Mouse (Mus musculus) frontal cortex, postnatal 36 days (tissue): ENCODE results near the gene Fcer1g.
A peak's percentile ranks its signal among the peaks of the same experiment; 100 is the strongest.

Experiments
- DNase-seq, 2 experiments: peaks; one replicate each; pipeline ENCODE4 v3.0.0; 2022; ENCODE audit warnings: low spot score in 2 of 2

The Fcer1g gene

DNA sequence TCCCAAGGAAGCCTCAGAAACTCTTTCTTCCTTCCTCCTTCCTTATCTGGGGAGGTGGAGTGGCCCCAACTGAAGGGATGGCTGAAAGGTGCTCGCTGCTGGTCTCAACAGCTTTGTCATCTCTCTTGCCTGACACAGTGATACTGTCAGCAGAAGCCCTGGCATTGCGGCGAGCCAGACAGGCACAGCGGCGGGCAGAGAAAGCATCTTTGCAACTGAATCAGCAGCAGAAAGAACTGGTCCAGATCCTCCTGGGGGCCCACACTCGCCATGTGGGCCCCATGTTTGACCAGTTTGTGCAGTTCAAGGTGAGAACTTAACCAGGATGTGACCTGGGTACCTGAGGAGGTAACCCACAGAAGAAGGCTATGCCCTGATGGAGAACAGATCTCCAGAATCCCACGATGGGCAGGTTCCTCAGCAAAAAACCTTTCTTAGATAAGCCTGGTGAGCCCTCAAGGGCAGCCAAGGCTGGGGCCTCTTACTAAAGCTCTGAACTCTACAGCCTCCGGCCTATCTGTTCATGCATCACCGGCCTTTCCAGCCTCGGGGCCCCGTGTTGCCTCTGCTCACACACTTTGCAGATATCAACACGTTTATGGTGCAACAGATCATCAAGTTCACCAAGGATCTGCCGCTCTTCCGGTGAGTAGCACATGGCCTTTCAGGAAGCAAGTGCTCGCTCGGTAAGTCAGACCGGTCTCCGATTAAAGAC lies 17.8 kb downstream of the Fcer1g start:
- no peak for DNase-seq

DNA sequence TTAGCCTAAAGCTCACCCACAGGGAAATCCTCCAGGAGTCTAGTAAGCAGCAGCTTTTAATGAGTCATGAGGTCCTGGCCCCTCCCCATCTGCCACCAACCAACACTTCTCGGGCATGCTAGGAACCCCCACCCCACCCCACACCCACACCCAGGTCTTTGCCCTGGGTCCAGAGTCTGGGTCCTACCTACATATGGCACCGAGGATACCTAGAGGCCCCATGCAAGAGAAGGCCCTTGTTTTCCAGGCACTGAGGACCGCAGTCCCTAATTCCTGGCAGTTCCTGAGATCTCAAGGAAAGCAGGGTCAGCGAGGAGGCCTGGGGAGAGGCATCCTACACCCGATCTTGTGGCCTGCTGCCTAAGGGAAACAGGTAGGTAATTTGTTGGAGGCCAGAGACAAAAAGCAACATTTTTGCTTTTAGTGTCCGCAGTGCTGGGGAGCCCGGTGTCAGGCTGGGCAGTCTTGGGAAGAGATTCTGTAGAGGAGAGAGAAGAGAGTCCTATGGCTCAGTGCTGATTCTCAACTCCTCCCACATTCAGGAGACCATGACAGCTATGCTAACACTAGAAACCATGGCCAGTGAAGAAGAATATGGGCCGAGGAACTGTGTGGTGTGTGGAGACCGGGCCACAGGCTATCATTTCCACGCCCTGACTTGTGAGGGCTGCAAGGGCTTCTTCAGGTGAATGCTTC lies 20.2 kb downstream of the Fcer1g start, which contains the start of gene Nr1i3:
Nr1i3 (plus strand) TSS at position 170 of the 696 bp plus-strand sequence.
- no peak for DNase-seq

DNA sequence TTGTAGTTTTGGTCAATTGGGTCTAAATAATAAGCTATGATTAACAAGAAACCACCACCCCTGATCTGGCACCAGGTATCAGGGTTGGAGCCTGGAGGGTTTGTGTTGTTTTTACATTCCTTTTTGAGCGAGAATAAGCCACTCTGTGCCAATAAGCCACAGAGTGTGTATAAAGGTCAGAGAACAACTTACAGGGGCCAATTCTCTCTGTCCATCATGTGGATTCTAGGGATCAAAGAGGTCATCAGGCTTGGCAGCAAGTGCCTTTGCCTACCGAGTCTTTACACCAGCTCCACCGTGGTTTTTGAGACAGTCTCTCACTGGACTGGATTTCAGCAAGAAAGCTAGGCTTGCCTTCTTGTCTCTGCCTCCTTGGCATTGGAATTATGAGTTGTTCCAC lies 21.3 kb downstream of the Fcer1g start:
- no peak for DNase-seq

DNA sequence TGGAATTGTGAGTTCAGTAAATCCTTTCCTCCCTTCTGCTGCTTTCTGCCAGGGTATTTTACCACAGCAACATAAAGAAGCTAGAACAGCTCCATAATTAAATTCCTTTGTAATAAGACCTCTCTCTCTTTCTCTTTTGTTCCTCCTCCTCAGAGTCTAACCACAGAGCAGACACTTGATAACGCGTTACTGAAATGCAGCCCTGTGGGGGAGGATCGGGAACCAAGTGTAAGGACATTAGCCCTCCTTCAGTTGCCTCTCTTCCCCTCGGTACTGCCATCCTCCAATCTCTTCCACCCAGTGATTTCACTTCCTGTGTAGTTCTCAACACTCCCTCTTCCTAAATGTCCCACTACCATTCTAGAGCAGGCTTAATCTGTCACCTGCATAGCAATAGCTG lies 24.8 kb downstream of the Fcer1g start:
- no peak for DNase-seq

DNA sequence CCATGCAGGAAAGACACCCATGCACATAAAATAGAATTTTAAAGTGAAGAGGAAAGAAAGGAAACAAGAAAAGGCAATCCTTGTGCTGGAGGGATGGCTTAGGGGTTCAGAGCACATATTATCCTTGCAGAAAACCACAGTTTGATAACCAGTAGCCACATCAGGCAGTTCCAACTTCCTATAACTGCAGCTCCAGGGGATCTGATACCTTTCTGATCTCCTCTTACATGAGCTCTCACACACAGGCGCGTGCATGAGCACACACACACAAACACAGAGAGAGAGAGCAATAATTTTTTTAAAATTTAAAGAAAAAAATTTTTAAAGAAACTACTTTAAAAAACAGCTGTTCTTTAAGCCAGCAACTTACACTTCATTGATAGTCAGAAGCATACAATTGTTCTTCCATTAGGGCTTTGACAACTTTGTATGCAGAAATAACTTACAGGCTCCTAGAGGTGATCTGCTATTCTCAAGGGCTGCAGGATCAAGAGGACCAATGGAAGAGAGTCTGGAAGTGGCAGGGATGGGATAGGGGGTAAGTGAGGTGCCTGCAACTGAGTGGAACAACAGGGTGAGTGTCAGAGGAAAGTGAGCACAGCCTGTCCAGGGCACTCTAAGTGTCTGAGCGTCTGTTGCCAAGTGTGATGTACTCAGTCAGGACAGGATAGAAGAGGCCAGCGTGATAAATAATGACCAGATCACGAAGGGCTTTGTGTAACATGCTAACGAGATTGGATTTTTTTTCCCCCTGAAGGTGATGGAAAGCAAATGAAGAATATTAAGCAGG lies 28.3 kb downstream of the Fcer1g start:
- DNase-seq = no peak

DNA sequence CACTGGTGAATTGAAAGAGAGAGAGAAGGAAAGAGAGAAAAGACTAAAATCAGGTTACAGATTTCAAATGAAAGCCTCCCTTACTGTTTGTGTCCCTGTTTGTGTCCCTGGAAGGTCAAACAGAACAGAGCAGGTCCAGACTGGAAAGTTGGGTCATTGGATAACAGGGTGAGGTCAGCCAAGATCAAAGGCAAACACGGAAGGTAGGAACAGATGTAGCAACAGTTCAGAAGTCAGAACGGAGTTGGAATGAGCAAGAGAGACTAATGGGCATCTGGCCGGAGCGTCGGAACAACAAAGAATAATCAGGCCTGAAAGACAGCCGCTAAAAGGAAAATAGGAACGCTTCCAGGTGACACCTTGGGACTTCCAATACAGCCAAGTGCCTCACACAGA lies 29.9 kb downstream of the Fcer1g start:
- DNase-seq = no peak

DNA sequence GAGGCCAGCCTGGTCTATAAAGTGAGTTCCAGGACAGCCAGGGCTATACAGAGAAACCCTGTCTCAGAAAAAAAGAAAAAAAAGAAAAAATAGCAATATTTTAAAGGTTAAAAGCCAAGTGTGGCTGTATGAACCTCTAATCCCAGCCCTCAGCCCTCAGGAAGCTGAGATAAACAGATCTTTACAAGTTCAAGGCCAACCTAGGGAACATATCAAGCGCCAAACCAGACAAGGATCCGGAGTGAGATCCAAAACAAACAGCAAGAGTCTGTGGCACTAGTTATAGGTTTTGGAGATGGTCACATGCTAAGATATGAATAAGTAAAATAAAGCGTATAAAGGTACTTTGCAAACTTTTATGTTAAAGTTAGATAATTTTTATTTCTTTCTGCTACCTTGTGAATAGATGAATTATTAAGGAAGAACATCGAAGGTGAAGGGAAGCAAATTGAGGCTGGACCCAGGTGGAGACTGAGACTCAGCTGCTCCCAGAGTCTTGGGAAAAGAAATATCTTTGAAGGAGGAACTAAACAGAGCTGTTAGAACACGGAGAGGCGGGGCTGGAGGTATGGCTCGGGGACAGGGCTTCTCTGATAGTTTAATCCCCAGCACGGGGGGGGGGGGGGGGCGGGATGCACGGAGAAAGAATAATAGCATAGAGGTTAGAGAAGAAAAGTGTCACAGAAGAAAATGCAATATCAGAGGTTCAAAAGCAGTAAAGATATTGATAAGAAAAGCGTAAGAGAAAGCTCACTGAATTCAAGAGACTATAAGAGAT lies 30.5 kb downstream of the Fcer1g start:
- no peak for DNase-seq

DNA sequence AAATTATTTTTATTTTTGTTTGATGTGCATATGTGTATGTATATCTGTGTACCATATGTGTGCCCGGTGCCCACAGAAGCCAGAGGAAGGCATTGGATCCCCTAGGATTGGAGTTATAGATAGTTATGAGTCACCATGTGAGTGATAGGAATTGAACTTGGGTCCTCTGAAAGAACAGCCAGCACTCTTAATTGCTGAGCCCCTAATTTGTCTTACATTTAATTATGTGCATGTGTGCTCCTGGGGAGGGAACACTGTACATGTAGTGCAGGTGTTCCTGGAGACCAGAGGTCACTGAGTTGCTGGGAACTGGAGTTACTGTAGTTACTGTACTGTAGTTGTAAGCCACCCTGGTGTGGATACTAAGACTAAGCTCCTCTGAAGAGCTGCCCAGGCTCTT lies 33.4 kb downstream of the Fcer1g start:
- no peak for DNase-seq

DNA sequence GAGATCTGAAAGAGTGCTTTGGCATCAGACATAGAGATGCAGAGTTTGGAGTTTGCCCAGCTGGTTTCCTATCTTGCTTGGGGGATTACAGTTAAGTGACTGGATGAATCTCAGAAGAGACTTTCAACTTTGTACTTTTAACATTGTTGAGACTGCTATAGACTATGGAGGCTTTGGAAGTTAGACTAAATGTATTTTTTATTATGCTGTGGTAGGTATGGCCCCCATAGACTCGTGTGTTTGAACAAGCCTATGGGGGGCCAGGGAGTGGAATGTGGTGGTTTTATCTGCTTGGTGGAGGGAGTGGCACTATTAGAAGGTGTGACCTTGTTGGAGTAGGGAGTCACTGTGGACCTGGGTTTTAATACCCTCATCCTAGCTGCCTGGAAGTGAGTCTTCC lies 34.6 kb downstream of the Fcer1g start:
- DNase-seq = no peak

DNA sequence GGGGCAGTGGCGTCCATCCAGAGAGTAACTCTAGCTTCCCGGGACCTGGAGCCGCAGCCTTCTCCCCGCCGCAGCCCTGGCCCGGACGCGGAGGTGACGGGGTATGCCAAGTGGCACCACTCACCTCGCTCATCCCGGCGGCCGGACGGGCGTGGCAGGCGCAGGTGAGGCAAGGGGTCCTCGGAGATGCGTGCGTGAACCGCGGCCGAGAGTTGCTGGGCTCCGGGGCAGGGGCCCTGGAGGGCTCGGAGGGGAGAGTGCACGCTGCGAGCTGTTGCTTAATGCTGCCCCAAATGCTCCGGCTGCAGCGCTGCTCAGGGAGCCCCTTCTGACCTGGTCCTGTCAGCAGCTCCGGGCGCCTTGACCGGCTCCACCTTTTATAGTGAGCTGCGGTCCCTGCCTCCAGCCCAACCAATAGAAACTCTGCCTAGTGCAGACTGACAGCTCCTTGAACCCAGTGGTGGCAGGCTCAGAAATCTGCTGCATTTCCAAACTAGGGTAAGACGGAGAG lies 38.2 kb downstream of the Fcer1g start, which contains the start of gene Pcp4l1:
Pcp4l1 (minus strand) TSS at position 382 of the 511 bp plus-strand sequence.
- peak; percentile 57 to 58 for DNase-seq

DNA sequence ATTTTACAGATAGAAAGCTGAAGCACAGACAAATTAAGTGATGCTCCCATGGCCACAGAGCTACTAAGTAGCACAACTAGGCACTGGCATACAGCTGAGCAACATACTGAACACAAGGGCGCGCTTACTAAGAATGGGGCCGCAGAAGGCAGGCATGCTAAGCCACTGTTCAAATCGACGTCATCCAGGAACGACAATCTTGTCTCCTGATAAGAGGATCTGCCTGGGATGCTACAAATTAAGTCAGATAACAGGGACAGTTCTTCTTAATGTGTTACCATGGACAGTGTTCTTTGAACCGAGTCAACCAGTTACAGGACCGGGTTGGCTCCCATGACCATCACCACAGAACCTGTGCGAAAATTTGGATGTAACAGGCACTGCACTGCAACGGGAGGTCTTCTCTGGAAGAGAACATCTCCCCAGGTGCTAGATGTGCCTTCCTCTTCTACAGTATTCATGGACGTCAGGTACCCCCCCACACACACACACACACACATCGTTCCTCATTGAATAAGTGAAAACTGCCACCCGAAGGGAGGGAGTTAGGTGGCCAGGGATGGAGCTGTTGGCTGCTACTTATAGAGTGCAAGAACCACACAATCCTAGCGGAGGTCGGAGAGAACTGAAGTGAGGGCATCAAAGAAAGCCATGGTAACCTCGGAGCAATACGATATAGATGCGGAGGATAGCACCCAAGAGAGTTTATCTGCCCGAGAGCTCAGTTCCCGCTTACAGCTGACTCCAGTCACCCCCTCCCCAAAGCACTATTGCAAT lies 38.9 kb downstream of the Fcer1g start:
- no peak for DNase-seq

DNA sequence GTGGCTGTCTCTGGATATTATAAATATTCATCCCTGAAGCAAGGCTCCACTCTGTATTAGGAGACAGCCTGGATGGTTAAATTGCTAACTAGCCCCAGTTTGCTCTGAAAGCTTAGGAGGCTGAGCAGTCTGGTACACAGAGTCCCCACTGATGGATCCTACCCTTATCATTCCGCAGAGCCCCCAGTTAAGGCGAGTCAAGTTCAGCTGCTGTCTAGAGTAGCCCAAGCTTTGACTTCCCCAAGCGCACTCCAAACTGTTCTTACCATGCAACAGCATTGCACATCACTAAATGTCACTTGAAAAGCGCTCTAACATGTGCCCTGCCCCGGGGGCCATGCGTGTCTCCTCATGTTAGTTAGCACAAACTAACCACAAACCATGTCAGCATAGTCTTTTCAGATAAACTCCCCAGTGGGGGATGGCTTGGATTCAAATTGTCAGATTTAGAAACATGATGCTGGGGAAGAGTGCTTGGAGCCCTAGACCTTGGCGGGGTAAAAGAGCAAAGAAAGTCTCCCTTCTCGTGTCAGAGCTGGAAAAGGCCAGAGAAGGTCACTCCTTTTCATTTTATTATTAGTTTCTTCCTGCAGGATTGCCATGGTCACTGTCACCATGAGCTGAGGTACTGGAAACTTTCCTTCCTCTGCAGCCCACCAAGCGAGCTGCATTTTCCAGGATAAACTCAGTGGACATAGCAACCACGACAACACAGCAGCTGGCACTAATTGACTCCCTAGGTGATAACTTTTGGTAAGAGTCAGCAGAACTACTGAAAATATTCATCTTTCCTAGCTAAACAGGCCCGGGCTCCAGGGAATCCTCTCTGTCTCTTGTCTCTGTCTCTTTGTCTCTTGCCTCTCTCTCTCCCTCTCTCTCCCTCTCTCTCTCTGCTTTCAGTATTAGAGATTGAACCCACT lies 40.0 kb downstream of the Fcer1g start:
- DNase-seq = no peak

DNA sequence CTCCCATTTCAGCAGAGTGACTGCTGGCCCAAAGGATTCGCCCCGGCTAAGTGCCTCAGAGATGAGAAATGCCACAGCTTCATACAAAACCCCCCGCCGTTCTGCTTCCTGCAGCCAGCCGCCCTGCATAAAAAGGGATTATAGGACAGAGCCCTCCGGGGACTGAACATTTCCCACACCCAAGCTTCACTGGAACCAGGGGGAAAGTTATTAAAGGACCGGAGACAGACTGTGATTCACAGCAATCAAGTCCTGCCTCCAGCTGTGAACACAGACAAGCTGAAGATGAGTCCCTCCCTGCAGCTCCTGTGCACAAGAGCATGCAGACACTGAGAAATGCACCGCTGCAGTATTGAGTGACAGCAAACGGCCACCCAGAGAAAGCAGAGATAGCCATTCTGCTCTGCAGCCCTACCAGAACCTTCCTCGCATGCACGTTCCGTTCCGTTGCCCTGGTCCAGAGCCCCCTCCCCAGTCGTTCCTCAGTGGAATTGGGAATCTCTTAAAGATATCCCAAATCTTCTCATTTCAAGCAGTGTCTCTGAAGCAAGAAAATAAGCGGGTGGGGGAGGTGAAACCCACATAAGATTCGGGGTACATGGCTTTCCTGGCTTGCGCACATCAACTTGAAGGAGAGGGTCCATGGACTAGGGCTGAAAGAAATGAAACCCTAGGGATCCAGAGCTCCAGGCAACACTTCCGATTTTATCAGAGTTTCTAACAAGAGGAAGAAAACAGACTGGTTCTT lies 40.9 kb downstream of the Fcer1g start:
- no peak for DNase-seq

DNA sequence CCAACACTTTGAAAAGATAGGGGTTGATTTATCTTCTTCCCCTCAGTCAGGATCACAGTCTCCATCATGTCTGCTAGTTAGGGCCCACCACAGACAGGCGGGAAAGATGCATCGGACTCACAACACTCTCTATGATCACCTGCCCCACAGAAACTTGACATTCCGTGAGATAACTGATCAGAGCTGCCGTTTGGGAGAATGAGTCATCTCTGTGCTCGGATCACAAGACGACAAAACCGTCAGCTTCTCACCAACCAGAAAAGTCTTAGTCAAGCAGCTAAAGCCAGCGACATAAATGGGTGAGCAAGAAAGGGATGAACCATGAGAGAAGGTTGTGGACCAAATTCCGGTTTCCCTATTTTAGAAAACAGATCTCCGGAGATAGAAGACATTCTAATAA lies 41.9 kb downstream of the Fcer1g start:
- DNase-seq = no peak

DNA sequence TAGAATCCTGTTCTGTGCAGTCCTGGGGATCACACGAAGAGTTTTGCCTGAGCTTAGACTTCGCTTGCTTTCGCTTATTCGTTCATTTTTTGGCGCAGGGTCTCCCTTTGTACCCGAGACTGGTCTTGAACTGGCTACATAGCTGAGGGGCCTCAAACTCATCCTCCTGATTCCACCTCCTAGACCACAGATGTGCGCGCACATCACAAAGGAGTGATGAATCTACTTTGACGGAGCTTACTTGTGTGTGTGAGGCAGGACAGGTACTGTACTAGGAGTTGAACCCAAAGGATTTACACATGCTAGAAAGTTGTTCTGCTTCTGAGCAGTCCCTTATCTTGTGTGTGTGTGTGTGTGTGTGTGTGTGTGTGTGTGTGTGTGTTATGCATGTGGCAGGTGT lies 43.3 kb downstream of the Fcer1g start:
- no peak for DNase-seq

DNA sequence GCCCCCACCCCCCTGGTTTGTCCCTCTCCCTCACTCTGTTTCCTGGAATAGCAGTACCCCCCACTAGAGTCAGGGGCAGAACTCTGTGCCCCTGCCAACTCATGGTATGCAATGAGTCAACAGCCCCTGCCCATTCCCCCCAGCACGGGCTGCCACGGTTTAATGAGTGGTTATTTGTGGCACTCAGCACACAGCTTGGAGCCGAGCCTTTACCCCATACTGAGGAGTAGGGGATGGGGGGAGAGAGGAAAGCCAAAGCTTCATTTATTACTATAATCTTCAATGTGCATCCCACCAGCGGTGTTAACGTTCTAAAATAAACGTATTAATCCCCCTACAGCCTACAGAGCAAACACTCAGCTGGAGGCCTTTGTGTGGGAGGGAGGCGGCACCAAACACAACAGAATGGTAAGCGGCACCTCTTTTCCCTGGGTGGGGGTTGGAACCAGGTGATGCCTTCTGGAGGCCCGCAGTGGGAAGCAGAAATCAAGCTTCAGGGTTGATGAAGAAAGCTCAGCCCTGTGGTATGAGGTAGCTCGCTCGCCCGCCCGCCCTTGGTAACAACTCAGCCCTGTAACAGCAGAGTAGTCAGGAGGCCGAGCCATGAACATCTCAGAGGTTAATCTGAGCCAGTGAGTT lies 44.6 kb downstream of the Fcer1g start:
- DNase-seq = no peak

DNA sequence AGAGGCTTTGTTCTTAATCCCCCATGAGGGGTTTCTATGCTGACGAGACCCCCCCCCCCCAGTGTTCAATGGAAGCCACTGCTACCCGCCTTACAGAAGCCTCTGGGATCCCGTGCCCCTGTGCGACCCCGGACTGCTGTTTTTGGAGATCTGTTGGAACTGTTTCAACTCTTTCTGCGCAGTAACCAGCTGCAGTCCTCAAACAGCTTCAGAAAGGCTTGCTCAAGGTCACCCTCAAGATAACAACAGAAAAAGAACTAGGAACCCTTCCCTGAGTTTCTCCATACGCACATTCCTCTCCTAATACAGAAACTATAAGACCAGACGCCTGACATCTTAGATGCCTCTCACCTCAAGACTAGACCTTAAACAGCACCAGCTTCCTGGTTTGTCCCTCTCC lies 45.1 kb downstream of the Fcer1g start:
- no peak for DNase-seq

DNA sequence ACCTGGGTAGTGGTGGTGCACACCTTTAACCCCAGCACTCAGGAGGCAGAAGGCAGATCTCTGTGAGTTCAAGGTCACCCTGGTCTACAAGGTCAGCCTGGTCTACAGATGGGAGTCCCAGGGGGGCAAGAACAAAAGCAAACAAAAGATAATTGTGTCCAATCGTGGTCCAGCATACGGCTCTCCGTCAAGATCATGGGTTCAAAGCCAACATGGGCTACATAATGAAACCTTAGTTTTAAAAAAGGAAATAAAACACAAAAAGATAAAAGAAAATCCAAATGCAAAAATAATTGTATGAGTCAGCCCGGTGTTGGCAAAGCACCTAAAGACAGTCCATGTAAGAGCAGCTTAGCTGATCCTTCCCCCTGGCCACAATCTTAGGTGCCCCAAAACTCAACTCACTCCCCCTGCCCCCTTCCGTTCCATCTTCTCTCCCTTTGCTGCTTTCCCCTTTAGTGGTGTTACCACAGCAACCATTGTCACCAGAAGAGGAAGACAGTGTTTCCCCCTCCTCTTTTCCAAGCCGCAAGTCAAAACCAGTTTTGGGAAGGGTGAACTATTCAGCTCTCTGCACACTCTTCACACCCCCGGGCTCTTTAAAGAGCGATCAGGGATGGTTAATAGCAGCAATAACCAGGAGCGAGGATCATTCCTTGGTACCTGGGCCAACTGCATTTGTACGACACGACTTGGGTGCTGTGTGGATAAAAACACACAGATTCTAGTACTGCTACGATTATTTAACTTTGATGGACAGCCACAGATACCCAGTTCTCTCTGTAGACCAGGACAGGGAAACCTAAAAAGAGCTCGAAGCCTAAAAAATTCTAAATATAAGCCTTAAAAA lies 46.1 kb downstream of the Fcer1g start:
- DNase-seq = no peak
